Mouse (Mus musculus): ENCODE measurements around the gene Hipk3. TPM values are rescaled to one million over a fixed set of nuclear protein-coding genes. Genes with fewer than 3 reads are reported as not detected.

Hipk3 gene
- 22.5 and 22.8 TPM in 2 replicates for polyA plus RNA-seq (2014; fragmentation: Nextera tagmentation; extraction: Ambion mirVana)

GRCm38 (mm10) chr2:104493951-104494800 is at the start of gene Hipk3:
TSS of gene Hipk3 (minus strand) at chr2:104494446.
- WGBS = under 1% methylated on average over 73 of the region's 98 CpGs
- H3K4me3 ChIP-seq (ENCODE audit: low read depth, low read length) = peak within 1 kb of the TSS; percentile 96
- peak; percentile 92 for DNase-seq (ENCODE audit: low spot score)
- no peaks in the 10 kb centered on the region for H3K9me3 ChIP-seq (ENCODE audit: control insufficient read depth, low read length)
- peaks cover 39% of the 10 kb centered on the region for H3K4me1 ChIP-seq (replicated peaks; ENCODE audit: control insufficient read depth, insufficient read depth, low read length)
- H3K4me2 ChIP-seq (ENCODE audit: low read length) = peak within 1 kb of the TSS; percentile 71
- H3K9ac ChIP-seq (ENCODE audit: low read length) = peak within 1 kb of the TSS; percentile 99
- peak; percentile 92 for ATAC-seq (replicated peaks; ENCODE audit: low FRiP score, low TSS enrichment, low read depth)
- H3K27me3 ChIP-seq (replicated peaks; ENCODE audit: control insufficient read depth, insufficient read depth, low read length) = no peaks in the 10 kb centered on the region
- no peaks in the 10 kb centered on the region for H3K36me3 ChIP-seq (ENCODE audit: control insufficient read depth, insufficient read depth, low read length)
- H3K27ac ChIP-seq (ENCODE audit: low read depth) = peak within 1 kb of the TSS; percentile 100

DNA sequence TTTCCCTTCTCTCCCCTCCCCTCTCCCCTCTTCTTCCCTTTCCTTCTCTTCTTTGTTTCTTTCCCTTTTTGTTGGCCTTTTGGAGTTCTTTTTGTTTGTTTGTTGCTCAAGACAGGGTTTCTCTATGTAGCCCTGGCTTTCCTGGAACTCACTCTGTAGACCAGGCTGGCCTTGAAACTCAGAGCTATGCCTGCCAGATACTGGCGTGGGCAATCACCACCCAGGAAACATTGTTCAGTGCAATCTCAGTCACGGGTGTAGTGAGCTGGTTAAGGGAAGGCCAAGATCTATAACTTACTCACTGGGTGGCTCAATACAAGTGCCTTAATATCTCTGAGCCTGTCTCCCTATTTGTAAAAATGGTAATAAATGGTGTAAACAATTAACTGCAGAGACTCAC is 46.0 kb upstream of the Hipk3 start:
- WGBS = 51% methylated on average over 2 of the region's 2 CpGs
- Histone ChIP-seq H3K9me3 (ENCODE audit: control insufficient read depth, low read length) (no peaks in the 10 kb centered on the region), H3K4me3 (ENCODE audit: low read depth, low read length) (no peak overlapping the region), H3K27ac (ENCODE audit: low read depth) (no peak overlapping the region), H3K9ac (ENCODE audit: low read length) (no peak overlapping the region), H3K36me3 (ENCODE audit: control insufficient read depth, insufficient read depth, low read length) (no peaks in the 10 kb centered on the region), H3K4me2 (ENCODE audit: low read length) (no peak overlapping the region), H3K27me3 (replicated peaks; ENCODE audit: control insufficient read depth, insufficient read depth, low read length) (no peaks in the 10 kb centered on the region), H3K4me1 (replicated peaks; ENCODE audit: control insufficient read depth, insufficient read depth, low read length) (no peaks in the 10 kb centered on the region)
- ATAC-seq (replicated peaks; ENCODE audit: low FRiP score, low TSS enrichment, low read depth) = no peak
- no peak for DNase-seq (ENCODE audit: low spot score)

GRCm38 (mm10) chr2:104534751-104535150 is 40.5 kb upstream of the Hipk3 start:
- 94% methylated on average over 3 of the region's 3 CpGs for WGBS
- Histone ChIP-seq H3K4me2 (ENCODE audit: low read length) (no peak overlapping the region), H3K4me1 (replicated peaks; ENCODE audit: control insufficient read depth, insufficient read depth, low read length) (no peaks in the 10 kb centered on the region), H3K4me3 (ENCODE audit: low read depth, low read length) (no peak overlapping the region), H3K9me3 (ENCODE audit: control insufficient read depth, low read length) (no peaks in the 10 kb centered on the region), H3K36me3 (ENCODE audit: control insufficient read depth, insufficient read depth, low read length) (no peaks in the 10 kb centered on the region), H3K27me3 (replicated peaks; ENCODE audit: control insufficient read depth, insufficient read depth, low read length) (no peaks in the 10 kb centered on the region), H3K9ac (ENCODE audit: low read length) (no peak overlapping the region), H3K27ac (ENCODE audit: low read depth) (no peak overlapping the region)
- no peak for ATAC-seq (replicated peaks; ENCODE audit: low FRiP score, low TSS enrichment, low read depth)
- no peak for DNase-seq (ENCODE audit: low spot score)

DNA sequence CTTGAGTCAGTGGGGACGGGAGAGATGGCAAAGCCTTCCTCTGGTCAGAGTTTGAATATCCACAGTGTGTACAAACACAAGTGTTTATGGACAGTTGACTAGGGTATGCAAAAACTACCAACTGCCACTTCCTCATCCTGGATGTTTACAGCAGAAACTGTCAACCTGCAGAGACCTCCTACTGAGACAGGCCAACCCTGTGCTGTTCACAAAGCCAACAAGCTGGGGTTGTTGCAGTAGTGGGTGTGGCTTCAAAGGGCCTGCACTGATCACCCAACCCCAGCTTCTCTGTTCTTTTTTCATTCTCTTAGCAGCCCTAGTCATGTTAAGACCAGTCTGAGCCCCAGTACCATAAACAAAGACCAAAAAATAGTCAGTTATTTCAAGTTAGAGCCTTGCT is 38.3 kb upstream of the Hipk3 start:
- ATAC-seq (replicated peaks; ENCODE audit: low FRiP score, low TSS enrichment, low read depth) (no peak), DNase-seq (ENCODE audit: low spot score) (no peak)
- Histone ChIP-seq H3K9ac (ENCODE audit: low read length) (no peak overlapping the region), H3K36me3 (ENCODE audit: control insufficient read depth, insufficient read depth, low read length) (no peaks in the 10 kb centered on the region), H3K27me3 (replicated peaks; ENCODE audit: control insufficient read depth, insufficient read depth, low read length) (no peaks in the 10 kb centered on the region), H3K9me3 (ENCODE audit: control insufficient read depth, low read length) (no peaks in the 10 kb centered on the region), H3K4me2 (ENCODE audit: low read length) (no peak overlapping the region), H3K27ac (ENCODE audit: low read depth) (no peak overlapping the region), H3K4me3 (ENCODE audit: low read depth, low read length) (no peak overlapping the region), H3K4me1 (replicated peaks; ENCODE audit: control insufficient read depth, insufficient read depth, low read length) (no peaks in the 10 kb centered on the region)
- WGBS = 75% methylated on average over 1 of the region's 1 CpGs

DNA sequence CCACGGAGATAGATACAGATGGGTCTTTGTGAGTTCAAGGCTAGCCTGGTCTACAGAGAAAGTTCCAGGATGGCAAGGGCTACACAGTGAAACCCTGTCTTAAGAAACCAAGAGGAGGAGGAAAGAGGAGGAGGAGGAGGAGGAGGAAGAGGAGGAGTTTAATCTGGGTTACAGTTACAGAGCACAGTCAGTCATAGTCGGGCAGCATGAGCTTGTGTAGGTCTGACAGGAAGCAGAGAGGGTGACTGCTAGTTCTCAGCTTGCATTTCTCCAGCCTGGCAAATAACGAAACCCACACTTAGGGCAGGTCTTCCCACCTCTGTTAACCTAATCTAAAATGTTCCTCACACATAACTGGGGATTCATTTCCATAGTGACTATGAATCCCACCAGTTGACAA is 32.3 kb upstream of the Hipk3 start:
- no peaks in the 10 kb centered on the region for H3K36me3 ChIP-seq (ENCODE audit: control insufficient read depth, insufficient read depth, low read length)
- no peak overlapping the region for H3K9ac ChIP-seq (ENCODE audit: low read length)
- H3K4me2 ChIP-seq (ENCODE audit: low read length) = no peak overlapping the region
- 51% methylated on average over 3 of the region's 3 CpGs for WGBS
- no peaks in the 10 kb centered on the region for H3K9me3 ChIP-seq (ENCODE audit: control insufficient read depth, low read length)
- ATAC-seq (replicated peaks; ENCODE audit: low FRiP score, low TSS enrichment, low read depth) = no peak
- DNase-seq (ENCODE audit: low spot score) = no peak
- H3K27ac ChIP-seq (ENCODE audit: low read depth) = no peak overlapping the region
- no peak overlapping the region for H3K4me3 ChIP-seq (ENCODE audit: low read depth, low read length)
- H3K27me3 ChIP-seq (replicated peaks; ENCODE audit: control insufficient read depth, insufficient read depth, low read length) = no peaks in the 10 kb centered on the region
- H3K4me1 ChIP-seq (replicated peaks; ENCODE audit: control insufficient read depth, insufficient read depth, low read length) = no peaks in the 10 kb centered on the region

- no peak for ATAC-seq (replicated peaks; ENCODE audit: low FRiP score, low TSS enrichment, low read depth)
- Histone ChIP-seq H3K4me2 (ENCODE audit: low read length) (no peak overlapping the region), H3K4me3 (ENCODE audit: low read depth, low read length) (no peak overlapping the region), H3K36me3 (ENCODE audit: control insufficient read depth, insufficient read depth, low read length) (no peaks in the 10 kb centered on the region), H3K27ac (ENCODE audit: low read depth) (no peak overlapping the region), H3K4me1 (replicated peaks; ENCODE audit: control insufficient read depth, insufficient read depth, low read length) (no peaks in the 10 kb centered on the region), H3K27me3 (replicated peaks; ENCODE audit: control insufficient read depth, insufficient read depth, low read length) (no peaks in the 10 kb centered on the region), H3K9me3 (ENCODE audit: control insufficient read depth, low read length) (no peaks in the 10 kb centered on the region), H3K9ac (ENCODE audit: low read length) (no peak overlapping the region)
- DNase-seq (ENCODE audit: low spot score) = no peak
- 38% methylated on average over 5 of the region's 5 CpGs for WGBS
Observed at GRCm38 (mm10) chr2:104525506-104525905, 31.3 kb upstream of the Hipk3 start.

DNA sequence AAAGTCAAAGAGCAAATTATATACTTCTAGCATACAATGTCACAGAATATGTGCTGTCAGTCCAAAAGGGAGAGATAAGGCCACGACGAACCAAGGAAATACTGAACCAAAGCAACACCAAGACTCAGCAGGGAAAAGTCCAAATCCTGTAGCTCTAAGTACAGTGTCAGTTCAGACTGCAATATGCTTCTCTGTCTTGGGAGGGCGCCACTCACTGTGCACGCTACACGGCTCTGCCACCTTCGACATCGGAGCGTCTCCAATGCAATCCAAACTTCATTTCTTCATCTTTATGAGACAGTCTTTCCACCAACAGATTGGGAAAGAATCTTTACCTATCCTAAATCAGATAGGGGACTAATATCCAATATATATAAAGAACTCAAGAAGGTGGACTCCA is 17.4 kb upstream of the Hipk3 start:
- no peaks in the 10 kb centered on the region for H3K9me3 ChIP-seq (ENCODE audit: control insufficient read depth, low read length)
- no peak overlapping the region for H3K9ac ChIP-seq (ENCODE audit: low read length)
- no peak overlapping the region for H3K4me3 ChIP-seq (ENCODE audit: low read depth, low read length)
- DNase-seq (ENCODE audit: low spot score) (no peak), ATAC-seq (replicated peaks; ENCODE audit: low FRiP score, low TSS enrichment, low read depth) (no peak)
- H3K4me2 ChIP-seq (ENCODE audit: low read length) = no peak overlapping the region
- no peaks in the 10 kb centered on the region for H3K27me3 ChIP-seq (replicated peaks; ENCODE audit: control insufficient read depth, insufficient read depth, low read length)
- WGBS = 86% methylated on average over 8 of the region's 8 CpGs
- no peaks in the 10 kb centered on the region for H3K4me1 ChIP-seq (replicated peaks; ENCODE audit: control insufficient read depth, insufficient read depth, low read length)
- H3K36me3 ChIP-seq (ENCODE audit: control insufficient read depth, insufficient read depth, low read length) = no peaks in the 10 kb centered on the region
- H3K27ac ChIP-seq (ENCODE audit: low read depth) = no peak overlapping the region

DNA sequence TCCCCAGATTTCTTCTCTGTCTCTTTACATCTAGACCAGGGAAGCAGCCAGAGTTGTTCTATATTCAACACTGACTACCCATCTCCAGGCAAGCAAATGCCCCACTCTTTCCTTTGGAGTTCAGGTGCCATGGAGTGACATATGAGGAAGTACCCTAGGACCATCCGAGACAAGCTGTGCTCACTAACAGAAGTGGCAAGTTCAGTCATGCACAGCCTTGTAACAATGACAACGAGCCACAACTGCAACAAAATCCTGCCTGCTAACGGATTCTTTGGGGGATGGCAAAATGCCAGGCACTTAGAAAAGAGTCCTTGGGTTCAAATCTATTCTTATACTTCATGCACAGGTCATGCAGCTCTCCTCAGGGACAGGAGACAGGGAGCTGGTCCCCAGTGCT is 8.1 kb upstream of the Hipk3 start:
- ATAC-seq (replicated peaks; ENCODE audit: low FRiP score, low TSS enrichment, low read depth) = no peak
- Histone ChIP-seq H3K9ac (ENCODE audit: low read length) (no peak overlapping the region), H3K36me3 (ENCODE audit: control insufficient read depth, insufficient read depth, low read length) (no peaks in the 10 kb centered on the region), H3K4me2 (ENCODE audit: low read length) (no peak overlapping the region), H3K27ac (ENCODE audit: low read depth) (no peak overlapping the region), H3K9me3 (ENCODE audit: control insufficient read depth, low read length) (no peaks in the 10 kb centered on the region), H3K4me3 (ENCODE audit: low read depth, low read length) (no peak overlapping the region), H3K4me1 (replicated peaks; ENCODE audit: control insufficient read depth, insufficient read depth, low read length) (peaks cover 10% of the 10 kb centered on the region), H3K27me3 (replicated peaks; ENCODE audit: control insufficient read depth, insufficient read depth, low read length) (no peaks in the 10 kb centered on the region)
- 70% methylated on average over 3 of the region's 3 CpGs for whole genome bisulfite sequencing
- no peak for DNase-seq (ENCODE audit: low spot score)

GRCm38 (mm10) chr2:104501091-104501490 is 6.8 kb upstream of the Hipk3 start:
- 98% methylated on average over 2 of the region's 2 CpGs for WGBS
- Histone ChIP-seq H3K27ac (ENCODE audit: low read depth) (no peak overlapping the region), H3K4me2 (ENCODE audit: low read length) (no peak overlapping the region), H3K4me3 (ENCODE audit: low read depth, low read length) (no peak overlapping the region), H3K9ac (ENCODE audit: low read length) (no peak overlapping the region), H3K27me3 (replicated peaks; ENCODE audit: control insufficient read depth, insufficient read depth, low read length) (no peaks in the 10 kb centered on the region), H3K9me3 (ENCODE audit: control insufficient read depth, low read length) (no peaks in the 10 kb centered on the region), H3K36me3 (ENCODE audit: control insufficient read depth, insufficient read depth, low read length) (no peaks in the 10 kb centered on the region), H3K4me1 (replicated peaks; ENCODE audit: control insufficient read depth, insufficient read depth, low read length) (peaks cover 19% of the 10 kb centered on the region)
- ATAC-seq (replicated peaks; ENCODE audit: low FRiP score, low TSS enrichment, low read depth) (no peak), DNase-seq (ENCODE audit: low spot score) (no peak)

Data from intestine, embryonic 14.5 days (tissue).